Mouse (Mus musculus): ENCODE measurements at regions not wholly inside any gene's neighbourhood (a gene's known extent, or its start where the extent isn't known, plus 50 kb on each side); places are given as distances from the start of the nearest gene placed in this dataset.

DNA sequence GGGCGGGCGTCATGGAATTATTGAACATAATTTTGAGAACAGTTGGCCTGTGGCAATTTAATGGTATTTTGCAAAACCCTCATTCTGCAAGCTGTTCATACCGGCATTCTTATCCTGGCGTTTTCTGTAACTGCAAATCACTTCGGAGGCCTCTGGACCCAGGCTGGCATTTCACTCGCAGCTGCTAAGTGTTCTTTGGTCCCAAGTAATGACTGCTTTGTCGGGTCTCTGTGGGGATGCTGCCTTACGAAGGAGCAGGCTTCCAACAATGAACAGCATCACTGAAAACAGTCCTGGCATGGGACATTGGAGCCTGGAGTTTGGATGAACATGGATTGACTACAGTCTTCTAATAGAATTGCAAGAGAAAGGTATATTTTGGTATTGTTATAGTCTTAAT, 465.6 kb downstream of the Tmem132b start:
- WGBS, result 64% methylated on average over 8 of the region's 8 CpGs
- DNase-seq, result no peak
- no peaks in the 10 kb centered on the region for H3K4me1 ChIP-seq (ENCODE audit: control insufficient read depth, insufficient read depth, low read length)
- no peak overlapping the region for H3K4me3 ChIP-seq (replicated peaks; ENCODE audit: extremely low read depth, low read depth, low read length)
- no peak for TF ChIP-seq POLR2A (IDR thresholded peaks at IDR 0.05; ENCODE audit: borderline replicate concordance, extremely low read depth, low read depth, low read length)
- no peak for TF ChIP-seq CTCF (IDR thresholded peaks at IDR 0.05; ENCODE audit: insufficient read depth, low read length)

DNA sequence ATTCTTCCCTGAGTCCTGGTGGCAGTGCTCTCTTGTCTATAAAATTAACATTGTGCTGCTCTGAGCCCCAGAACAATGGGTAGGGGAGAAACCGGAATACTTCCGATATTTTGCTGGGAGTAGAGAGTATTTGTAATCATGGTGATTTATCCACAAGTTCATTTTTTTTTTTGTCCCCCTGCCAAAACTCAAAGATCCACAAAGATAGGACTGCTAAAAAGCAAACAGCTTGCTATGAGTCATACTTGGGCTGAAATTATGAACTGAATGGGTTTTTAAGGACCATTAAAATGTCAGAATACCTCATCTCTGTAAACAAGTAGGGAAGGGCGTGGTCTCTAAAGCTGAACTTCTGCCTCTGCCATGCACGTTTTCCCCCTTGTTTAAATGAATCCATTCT, 476.3 kb downstream of the Tmem132b start:
- no peak for DNase-seq
- TF ChIP-seq POLR2A (IDR thresholded peaks at IDR 0.05; ENCODE audit: borderline replicate concordance, extremely low read depth, low read depth, low read length) (no peak), CTCF (IDR thresholded peaks at IDR 0.05; ENCODE audit: insufficient read depth, low read length) (no peak)
- no peak overlapping the region for H3K4me3 ChIP-seq (replicated peaks; ENCODE audit: extremely low read depth, low read depth, low read length)
- H3K4me1 ChIP-seq (ENCODE audit: control insufficient read depth, insufficient read depth, low read length), result no peaks in the 10 kb centered on the region
- WGBS, result 54% methylated on average over 4 of the region's 4 CpGs

DNA sequence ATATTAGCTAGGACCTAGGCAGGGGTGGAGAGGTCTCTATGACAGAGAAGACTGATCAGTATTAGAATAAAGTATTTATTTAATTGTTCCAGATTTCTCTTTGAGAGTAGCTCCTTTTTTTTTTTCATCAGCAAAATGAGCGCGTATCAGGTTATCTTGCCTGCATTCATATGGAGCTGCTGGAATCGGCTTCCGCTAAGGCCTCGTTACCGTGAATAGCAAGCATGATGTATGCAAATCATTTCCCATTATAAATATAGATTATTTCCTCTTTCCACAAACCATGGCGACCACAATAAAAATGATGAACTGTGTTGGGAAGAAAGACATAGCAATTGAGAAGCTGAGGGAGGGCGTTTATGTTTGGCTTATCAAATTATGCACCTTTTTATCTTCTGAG, 476.7 kb downstream of the Tmem132b start:
- H3K4me1 ChIP-seq (ENCODE audit: control insufficient read depth, insufficient read depth, low read length), result no peaks in the 10 kb centered on the region
- 86% methylated on average over 8 of the region's 8 CpGs for WGBS
- no peak for DNase-seq

DNA sequence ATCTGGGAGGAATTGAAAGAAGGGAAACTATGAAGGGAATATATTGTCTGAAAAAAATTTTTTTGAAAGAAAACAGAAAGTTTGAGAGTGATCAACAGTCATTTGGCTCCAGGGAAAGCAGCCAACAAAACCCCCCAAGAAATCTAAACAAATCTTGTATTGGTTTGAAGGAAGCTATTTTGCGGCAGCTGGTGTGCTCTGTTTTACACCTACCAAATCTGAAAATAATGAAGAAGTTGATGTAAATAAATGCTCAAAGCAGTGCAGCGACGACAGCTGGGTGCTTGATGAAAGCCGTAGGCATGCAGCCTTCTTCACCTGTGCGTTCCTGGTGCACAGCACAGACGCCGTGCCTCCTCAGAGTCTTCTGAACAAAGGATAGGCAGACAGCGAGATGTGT, 488.2 kb downstream of the Tmem132b start:
- no peak for TF ChIP-seq POLR2A (IDR thresholded peaks at IDR 0.05; ENCODE audit: borderline replicate concordance, extremely low read depth, low read depth, low read length)
- TF ChIP-seq CTCF (IDR thresholded peaks at IDR 0.05; ENCODE audit: insufficient read depth, low read length), result no peak
- no peak for DNase-seq
- Histone ChIP-seq H3K4me1 (ENCODE audit: control insufficient read depth, insufficient read depth, low read length) (no peaks in the 10 kb centered on the region), H3K4me3 (replicated peaks; ENCODE audit: extremely low read depth, low read depth, low read length) (no peak overlapping the region)
- WGBS, result 53% methylated on average over 8 of the region's 8 CpGs

More for the DNA sequence above, 476.7 kb downstream of the Tmem132b start:
- H3K4me3 ChIP-seq (replicated peaks; ENCODE audit: extremely low read depth, low read depth, low read length), result no peak overlapping the region
- TF ChIP-seq POLR2A (IDR thresholded peaks at IDR 0.05; ENCODE audit: borderline replicate concordance, extremely low read depth, low read depth, low read length) (no peak), CTCF (IDR thresholded peaks at IDR 0.05; ENCODE audit: insufficient read depth, low read length) (no peak)

DNA sequence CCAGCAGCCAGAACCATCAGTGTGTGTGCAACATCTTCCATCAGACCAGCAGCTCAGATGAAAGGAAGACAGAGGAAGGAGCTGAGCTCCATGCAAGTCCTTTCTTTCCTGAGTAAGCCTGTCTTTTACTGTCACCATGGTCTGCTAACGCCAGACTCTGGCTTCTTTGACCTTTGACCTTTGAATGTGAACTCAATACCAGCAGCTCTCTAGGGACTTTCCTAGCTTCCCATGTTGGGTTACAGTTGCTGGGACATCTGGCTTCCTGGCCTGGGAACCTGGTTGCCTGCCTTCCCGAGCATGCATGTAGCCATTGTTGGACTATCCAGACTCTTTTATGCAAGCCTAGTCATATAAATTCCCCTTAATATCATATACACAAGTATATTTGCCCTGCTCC, 492.3 kb downstream of the Tmem132b start:
- no peak overlapping the region for H3K4me3 ChIP-seq (replicated peaks; ENCODE audit: extremely low read depth, low read depth, low read length)
- H3K4me1 ChIP-seq (ENCODE audit: control insufficient read depth, insufficient read depth, low read length), result no peaks in the 10 kb centered on the region
- 33% methylated on average over 2 of the region's 2 CpGs for whole genome bisulfite sequencing
- TF ChIP-seq POLR2A (IDR thresholded peaks at IDR 0.05; ENCODE audit: borderline replicate concordance, extremely low read depth, low read depth, low read length) (no peak), CTCF (IDR thresholded peaks at IDR 0.05; ENCODE audit: insufficient read depth, low read length) (no peak)
- no peak for DNase-seq

DNA sequence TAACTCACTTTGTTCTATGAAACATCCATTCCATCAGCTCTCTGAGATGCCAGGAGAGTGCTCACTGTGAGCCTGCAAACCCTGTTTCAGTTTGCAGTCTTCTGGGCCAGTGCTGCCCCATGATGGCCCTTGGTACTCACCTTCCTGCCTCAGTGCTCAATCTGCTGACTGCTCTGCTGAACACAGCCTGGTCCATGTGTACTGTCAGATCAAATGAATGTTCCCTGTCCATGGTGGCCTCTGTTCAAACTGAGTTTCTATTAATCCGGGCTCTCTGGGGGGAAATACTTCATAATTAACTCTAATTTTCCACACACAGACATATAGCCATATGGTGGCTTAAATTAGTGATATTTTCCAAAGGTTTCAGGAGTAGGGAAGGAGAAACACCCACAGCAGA, 503.3 kb downstream of the Tmem132b start:
- no peak for DNase-seq
- 56% methylated on average over 1 of the region's 1 CpGs for WGBS
- H3K4me1 ChIP-seq (ENCODE audit: control insufficient read depth, insufficient read depth, low read length), result no peaks in the 10 kb centered on the region
- no peak overlapping the region for H3K4me3 ChIP-seq (replicated peaks; ENCODE audit: extremely low read depth, low read depth, low read length)
- TF ChIP-seq CTCF (IDR thresholded peaks at IDR 0.05; ENCODE audit: insufficient read depth, low read length) (no peak), POLR2A (IDR thresholded peaks at IDR 0.05; ENCODE audit: borderline replicate concordance, extremely low read depth, low read depth, low read length) (no peak)

DNA sequence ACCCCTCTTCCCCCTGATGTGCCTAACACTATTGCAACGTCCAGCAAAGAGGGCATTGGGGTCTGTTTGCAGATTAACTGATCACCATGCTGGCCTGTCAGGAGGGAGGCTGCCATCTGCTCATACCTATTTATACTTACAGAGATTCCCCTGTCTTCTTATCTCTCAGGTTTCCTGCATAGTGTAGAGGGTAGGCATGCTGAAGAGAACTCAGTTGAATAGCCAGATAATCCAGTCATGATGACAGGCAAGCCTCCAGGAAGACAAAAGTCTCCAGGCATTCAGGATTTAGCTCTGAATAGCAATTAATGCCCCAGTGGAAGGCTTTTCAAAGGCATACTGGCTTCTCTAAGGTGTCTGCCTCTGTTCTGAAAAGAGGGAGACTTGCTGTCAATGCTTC, 505.1 kb downstream of the Tmem132b start:
- WGBS, result 13% methylated on average over 1 of the region's 1 CpGs
- H3K4me3 ChIP-seq (replicated peaks; ENCODE audit: extremely low read depth, low read depth, low read length), result no peak overlapping the region
- TF ChIP-seq CTCF (IDR thresholded peaks at IDR 0.05; ENCODE audit: insufficient read depth, low read length) (no peak), POLR2A (IDR thresholded peaks at IDR 0.05; ENCODE audit: borderline replicate concordance, extremely low read depth, low read depth, low read length) (no peak)

DNA sequence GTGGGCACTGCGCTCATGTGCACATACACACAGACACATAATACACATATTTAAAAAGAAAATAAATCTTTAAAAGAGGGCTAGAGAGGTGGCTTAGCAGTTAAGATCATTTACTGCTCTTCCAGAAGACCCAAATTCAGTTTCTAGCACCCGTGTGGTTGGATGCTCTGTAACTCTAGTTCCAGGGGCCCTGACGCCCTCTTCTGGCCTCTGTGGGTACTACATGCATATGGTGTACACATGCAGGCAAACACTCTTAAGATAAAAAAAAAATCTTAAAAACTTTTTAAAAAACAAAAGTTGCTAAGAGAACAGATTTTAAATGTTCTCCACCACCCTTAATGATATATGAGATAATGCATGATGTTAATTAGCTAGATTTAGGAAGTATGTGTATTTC, 514.2 kb downstream of the Tmem132b start:
- TF ChIP-seq POLR2A (IDR thresholded peaks at IDR 0.05; ENCODE audit: borderline replicate concordance, extremely low read depth, low read depth, low read length) (no peak), CTCF (IDR thresholded peaks at IDR 0.05; ENCODE audit: insufficient read depth, low read length) (no peak)
- 74% methylated on average over 3 of the region's 3 CpGs for WGBS
- DNase-seq, result no peak
- Histone ChIP-seq H3K4me1 (ENCODE audit: control insufficient read depth, insufficient read depth, low read length) (no peaks in the 10 kb centered on the region), H3K4me3 (replicated peaks; ENCODE audit: extremely low read depth, low read depth, low read length) (no peak overlapping the region)

More for the DNA sequence above, 505.1 kb downstream of the Tmem132b start:
- no peaks in the 10 kb centered on the region for H3K4me1 ChIP-seq (ENCODE audit: control insufficient read depth, insufficient read depth, low read length)
- no peak for DNase-seq

DNA sequence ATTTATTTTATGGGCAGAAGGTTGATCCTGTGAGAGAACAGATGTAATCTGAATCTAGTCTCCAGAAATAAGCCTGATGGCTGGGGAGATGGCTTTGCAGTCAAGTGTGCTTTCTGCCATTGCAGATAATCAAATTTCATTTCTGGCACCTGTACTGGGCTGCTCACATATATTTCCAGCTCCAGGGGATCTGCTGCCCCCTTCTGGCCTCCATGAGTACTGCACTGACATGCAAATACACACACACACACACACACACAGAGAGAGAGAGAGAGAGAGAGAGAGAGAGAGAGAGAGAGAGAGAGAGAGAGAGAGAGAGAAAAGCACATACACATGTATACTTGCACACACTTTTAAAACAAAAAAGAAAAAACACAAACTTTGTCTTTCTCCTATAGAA, 532.1 kb downstream of the Tmem132b start:
- DNase-seq, result no peak
- H3K4me1 ChIP-seq (ENCODE audit: control insufficient read depth, insufficient read depth, low read length), result no peaks in the 10 kb centered on the region
- TF ChIP-seq CTCF (IDR thresholded peaks at IDR 0.05; ENCODE audit: insufficient read depth, low read length), result no peak
- TF ChIP-seq POLR2A (IDR thresholded peaks at IDR 0.05; ENCODE audit: borderline replicate concordance, extremely low read depth, low read depth, low read length), result no peak
- no peak overlapping the region for H3K4me3 ChIP-seq (replicated peaks; ENCODE audit: extremely low read depth, low read depth, low read length)

DNA sequence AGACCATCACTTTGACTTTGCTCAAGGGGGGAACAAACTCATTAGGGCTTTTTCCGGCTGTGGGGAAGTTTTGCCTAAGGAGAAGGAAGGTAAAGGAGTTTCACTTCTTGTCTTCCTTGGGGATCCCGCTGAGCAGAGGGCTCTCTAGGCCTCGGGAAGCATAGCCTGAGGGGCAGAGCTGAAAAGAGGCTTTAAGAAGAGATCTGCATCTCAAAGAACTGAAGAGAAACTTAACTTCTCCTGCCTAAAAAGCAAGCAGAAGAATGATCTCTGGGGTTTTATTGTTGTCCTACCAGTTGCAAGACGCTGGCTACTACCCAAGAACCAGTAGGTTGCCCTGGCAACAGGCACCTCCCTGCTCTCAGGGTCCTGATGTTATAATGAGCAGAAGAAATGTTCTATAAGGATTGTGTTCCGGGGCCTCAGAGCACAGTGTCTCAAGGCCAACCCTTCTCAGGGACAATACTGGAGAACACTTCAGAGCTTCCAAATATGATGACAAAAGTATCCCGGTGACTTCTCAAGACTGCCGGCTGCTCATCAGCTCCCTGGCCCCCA, 547.8 kb downstream of the Tmem132b start:
- 47% methylated on average over 7 of the region's 7 CpGs for WGBS
- no peak for DNase-seq
- H3K4me1 ChIP-seq (ENCODE audit: control insufficient read depth, insufficient read depth, low read length), result no peaks in the 10 kb centered on the region
- H3K4me3 ChIP-seq (replicated peaks; ENCODE audit: extremely low read depth, low read depth, low read length), result no peak overlapping the region
- TF ChIP-seq POLR2A (IDR thresholded peaks at IDR 0.05; ENCODE audit: borderline replicate concordance, extremely low read depth, low read depth, low read length) (no peak), CTCF (IDR thresholded peaks at IDR 0.05; ENCODE audit: insufficient read depth, low read length) (no peak)
